Mouse (Mus musculus) embryonic stem cell, embryonic (primary cell): ENCODE measurements at regions not wholly inside any gene's neighbourhood (a gene's known extent, or its start where the extent isn't known, plus 50 kb on each side); places are given as distances from the start of the nearest gene placed in this dataset.

Source experiments
- CTCF ChIA-PET, 4 experiments: fragments of 300-600 bp in 2 of 4; fragments of 350-600 bp in 2 of 4; sonication (Branson Sonifier 250); formaldehyde crosslinking; loops; one replicate each; lab custom pipeline; 2022; ENCODE audit warnings: inconsistent platforms in 2 of 4; lab: Charles Lee
- POLR2A ChIA-PET, 4 experiments: fragments of 300-600 bp in 2 of 4; fragments of 350-600 bp in 2 of 4; sonication (Branson Sonifier 250); formaldehyde crosslinking; loops; one replicate each; lab custom pipeline; 2022; ENCODE audit warnings: antibody characterized with exemption in 4 of 4, inconsistent platforms in 1 of 4; lab: Charles Lee

GRCm38 (mm10) chr5:118875096-118875637 lies 314.7 kb downstream of the Med13l start:
- ChIA-PET CTCF (no interaction called here), POLR2A (interaction anchor here in 1 of 4 experiments (1.0 kb wide), 1 partner anchor 52 kb away, joined by 4 read pairs; no protein-coding TSS in a partner anchor)

- ChIA-PET CTCF (interaction anchor here (0.6 to 3.1 kb wide), 5 partner anchors 262 to 1524 kb away, joined by 3 to 17 read pairs (median 12); no protein-coding TSS in a partner anchor), POLR2A (interaction anchor here in 2 of 4 experiments (0.8 to 0.9 kb wide), 2 partner anchors 38 to 375 kb away, joined by 3 to 6 read pairs; no protein-coding TSS in a partner anchor)
Measured at GRCm38 (mm10) chr5:118876586-118877312, 316.3 kb downstream of the Med13l start.

GRCm38 (mm10) chr5:118877313-118877669 lies 316.8 kb downstream of the Med13l start:
- ChIA-PET CTCF (interaction anchor here in 3 of 4 experiments (0.7 to 3.1 kb wide), 5 partner anchors 150 to 814 kb away, joined by 3 to 17 read pairs (median 6); no protein-coding TSS in a partner anchor), POLR2A (interaction anchor here in 1 of 4 experiments (0.8 kb wide), 1 partner anchor 375 kb away, joined by 6 read pairs; no protein-coding TSS in a partner anchor)

- POLR2A ChIA-PET: interaction anchor here in 2 of 4 experiments (0.8 to 1.1 kb wide), 2 partner anchors 376 to 833 kb away, joined by 3 to 6 read pairs; no protein-coding TSS in a partner anchor
- CTCF ChIA-PET: interaction anchor here in 3 of 4 experiments (0.7 to 3.1 kb wide), 9 partner anchors 62 to 813 kb away, joined by 3 to 17 read pairs (median 6); no protein-coding TSS in a partner anchor
Measured at GRCm38 (mm10) chr5:118877831-118878230, 317.4 kb downstream of the Med13l start.

DNA sequence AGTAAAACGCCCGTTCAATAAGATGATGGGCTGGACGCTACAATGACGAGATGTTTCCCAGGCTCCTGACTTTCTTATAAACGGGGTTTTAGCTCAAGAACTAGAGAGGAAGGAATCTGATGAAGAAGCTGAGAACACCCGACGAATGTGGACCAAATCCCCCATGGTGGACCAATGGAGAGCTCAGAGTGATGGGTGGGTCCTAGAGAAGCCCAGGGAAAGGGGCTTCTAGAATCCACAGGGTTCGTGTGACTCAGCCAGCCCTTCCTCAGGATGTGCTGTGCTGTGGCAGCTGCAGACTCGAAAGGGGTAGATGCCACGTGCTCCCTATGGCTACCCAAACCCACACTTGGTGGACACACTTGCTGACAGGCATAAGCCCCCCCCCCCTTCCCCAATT lies 318.2 kb downstream of the Med13l start:
- CTCF ChIA-PET: interaction anchor here (0.7 to 3.5 kb wide), 17 partner anchors 17 to 828 kb away, joined by 3 to 17 read pairs (median 4); no protein-coding TSS in a partner anchor
- POLR2A ChIA-PET: interaction anchor here in 2 of 4 experiments (0.6 to 1.1 kb wide), 3 partner anchors 35 to 832 kb away, joined by 3 to 6 read pairs (median 3); no protein-coding TSS in a partner anchor

- CTCF ChIA-PET: interaction anchor here (0.6 to 3.5 kb wide), 30 partner anchors 10 to 861 kb away, joined by 3 to 17 read pairs (median 4); no protein-coding TSS in a partner anchor
- POLR2A ChIA-PET: interaction anchor here in 1 of 4 experiments (0.6 kb wide), 1 partner anchor 1198 kb away, joined by 3 read pairs; no protein-coding TSS in a partner anchor
Measured at GRCm38 (mm10) chr5:118879808-118880478, 319.5 kb downstream of the Med13l start.

DNA sequence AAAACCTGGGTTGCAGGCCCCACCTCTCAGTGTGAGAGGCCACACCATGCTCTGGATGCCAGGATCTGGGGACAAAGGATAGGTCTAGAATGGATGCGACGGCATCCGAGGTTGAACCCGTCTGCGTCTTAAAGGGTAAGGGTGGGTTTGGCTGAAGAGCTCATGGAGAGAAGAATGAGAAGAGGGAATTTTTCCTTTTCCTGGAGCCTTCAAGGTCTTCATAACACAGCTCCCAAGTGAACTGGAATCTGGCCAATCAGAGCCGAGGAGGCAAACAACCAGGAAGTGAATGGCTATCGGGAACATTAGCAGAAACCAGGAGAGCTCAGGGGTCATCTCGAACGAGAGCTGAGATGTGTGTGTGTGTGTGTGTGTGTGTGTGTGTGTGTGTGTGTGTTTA lies 320.1 kb downstream of the Med13l start:
- POLR2A ChIA-PET: no interaction called here
- CTCF ChIA-PET: interaction anchor here (0.6 to 3.5 kb wide), 18 partner anchors 9 to 1281 kb away, joined by 3 to 17 read pairs (median 4); no protein-coding TSS in a partner anchor

- ChIA-PET POLR2A (interaction anchor here in 1 of 4 experiments (0.6 kb wide), 2 partner anchors 8 to 665 kb away, joined by 3 to 9 read pairs; no protein-coding TSS in a partner anchor), CTCF (no interaction called here)
Measured at GRCm38 (mm10) chr5:118881886-118882285, 321.4 kb downstream of the Med13l start.

DNA sequence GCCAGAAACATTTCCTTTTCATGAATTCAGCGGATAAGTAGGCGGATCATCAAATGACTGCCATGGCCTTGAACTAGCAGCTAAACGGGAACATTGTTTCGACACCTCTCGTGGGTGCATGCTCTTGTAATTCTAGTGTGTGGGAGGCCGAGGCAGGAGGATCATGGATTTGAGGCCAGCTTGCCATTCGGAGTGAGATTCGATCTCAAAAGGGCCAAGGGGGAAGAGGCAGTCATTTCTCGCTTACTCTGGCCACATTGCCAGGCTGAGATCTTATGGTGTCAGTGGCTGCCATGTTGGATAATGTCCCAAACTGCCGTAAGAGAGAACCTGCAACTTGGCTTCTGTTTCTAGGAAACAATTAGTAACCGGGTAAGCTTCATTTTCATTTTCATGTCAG lies 327.7 kb downstream of the Med13l start:
- CTCF ChIA-PET: no interaction called here
- POLR2A ChIA-PET: no interaction called here

- ChIA-PET CTCF (interaction anchor here in 1 of 4 experiments (0.6 kb wide), 1 partner anchor 1211 kb away, joined by 4 read pairs; no protein-coding TSS in a partner anchor), POLR2A (no interaction called here)
Measured at GRCm38 (mm10) chr5:118891131-118891530, 330.7 kb downstream of the Med13l start.

- CTCF ChIA-PET: interaction anchor here in 1 of 4 experiments (0.5 kb wide), 1 partner anchor 797 kb away, joined by 6 read pairs; no protein-coding TSS in a partner anchor
Measured at GRCm38 (mm10) chr5:118908224-118908623, 347.7 kb downstream of the Med13l start.

DNA sequence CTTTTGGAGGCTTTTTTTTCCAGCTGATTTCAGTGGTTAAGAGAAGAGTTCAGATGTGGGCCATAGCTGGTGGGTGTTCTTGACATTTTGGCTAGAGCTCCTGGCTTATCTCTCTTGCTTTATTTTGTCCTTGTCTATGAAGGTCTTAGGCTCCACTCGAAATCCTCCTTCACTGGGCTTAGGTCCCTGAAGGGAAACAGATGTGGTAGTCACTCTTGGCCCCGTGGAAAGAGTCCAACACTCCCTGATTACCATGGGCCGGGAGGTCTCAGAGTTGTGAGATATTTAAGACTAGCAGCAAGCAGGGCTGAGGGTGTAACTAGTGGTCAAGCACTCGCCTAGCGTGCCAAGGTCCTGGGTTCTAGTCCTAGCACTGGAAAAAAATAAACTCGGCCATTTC lies 349.3 kb downstream of the Med13l start:
- POLR2A ChIA-PET: interaction anchor here in 1 of 4 experiments (0.7 kb wide), 1 partner anchor 37 kb away, joined by 4 read pairs; no protein-coding TSS in a partner anchor
- CTCF ChIA-PET: no interaction called here

More at GRCm38 (mm10) chr5:118908224-118908623, 347.7 kb downstream of the Med13l start:
- POLR2A ChIA-PET: no interaction called here

- CTCF ChIA-PET: interaction anchor here in 1 of 4 experiments (1.0 kb wide), 1 partner anchor 78 kb away, joined by 3 read pairs; no protein-coding TSS in a partner anchor
- POLR2A ChIA-PET: interaction anchor here in 2 of 4 experiments (0.6 to 0.8 kb wide), 2 partner anchors 35 to 38 kb away, joined by 3 read pairs; no protein-coding TSS in a partner anchor
Measured at GRCm38 (mm10) chr5:118914191-118914750, 353.8 kb downstream of the Med13l start.

GRCm38 (mm10) chr5:118923357-118923756 lies 362.9 kb downstream of the Med13l start:
- POLR2A ChIA-PET: interaction anchor here in 1 of 4 experiments (0.6 kb wide), 1 partner anchor 665 kb away, joined by 3 read pairs; no protein-coding TSS in a partner anchor
- CTCF ChIA-PET: no interaction called here

- CTCF ChIA-PET: interaction anchor here in 2 of 4 experiments (0.7 to 1.6 kb wide), 5 partner anchors 17 to 205 kb away, joined by 3 to 5 read pairs (median 4); no protein-coding TSS in a partner anchor
- POLR2A ChIA-PET: interaction anchor here in 1 of 4 experiments (0.6 kb wide), 1 partner anchor 1306 kb away, joined by 3 read pairs; no protein-coding TSS in a partner anchor
Measured at GRCm38 (mm10) chr5:118929037-118929436, 368.6 kb downstream of the Med13l start.

GRCm38 (mm10) chr5:118929990-118930501 lies 369.6 kb downstream of the Med13l start:
- CTCF ChIA-PET: interaction anchor here in 2 of 4 experiments (0.6 to 0.8 kb wide), 3 partner anchors 283 to 285 kb away, joined by 3 to 6 read pairs (median 3); no protein-coding TSS in a partner anchor
- POLR2A ChIA-PET: interaction anchor here in 1 of 4 experiments (0.6 kb wide), 2 partner anchors 290 to 331 kb away, joined by 5 to 7 read pairs; no protein-coding TSS in a partner anchor
